Mouse (Mus musculus) ES-CJ7 (cell line): ENCODE measurements at regions not wholly inside any gene's neighbourhood (a gene's known extent, or its start where the extent isn't known, plus 50 kb on each side); places are given as distances from the start of the nearest gene placed in this dataset.

Source experiments
- DNase-seq: peaks from one replicate; pipeline ENCODE4 v3.0.0; 2011; ENCODE audit warnings: low read depth, low spot score

GRCm38 (mm10) chr16:93193263-93193662 is 367.3 kb upstream of the Runx1 start:
- no peak for DNase-seq

GRCm38 (mm10) chr16:93192651-93193173 is 366.8 kb upstream of the Runx1 start:
- DNase-seq = no peak

GRCm38 (mm10) chr16:93191174-93191573 is 365.2 kb upstream of the Runx1 start:
- no peak for DNase-seq

- DNase-seq = no peak
Observed at GRCm38 (mm10) chr16:93190301-93190700, 364.4 kb upstream of the Runx1 start.

- no peak for DNase-seq
Observed at GRCm38 (mm10) chr16:93189875-93190274, 363.9 kb upstream of the Runx1 start.

- no peak for DNase-seq
Observed at GRCm38 (mm10) chr16:93189412-93189811, 363.5 kb upstream of the Runx1 start.

- no peak for DNase-seq
Observed at GRCm38 (mm10) chr16:93186554-93186953, 360.6 kb upstream of the Runx1 start.

- DNase-seq = no peak
Observed at GRCm38 (mm10) chr16:93182656-93183055, 356.7 kb upstream of the Runx1 start.

GRCm38 (mm10) chr16:93181497-93181896 is 355.5 kb upstream of the Runx1 start:
- DNase-seq = no peak

- DNase-seq = no peak
Observed at GRCm38 (mm10) chr16:93180213-93180612, 354.3 kb upstream of the Runx1 start.

- DNase-seq = no peak
Observed at GRCm38 (mm10) chr16:93166667-93167066, 340.7 kb upstream of the Runx1 start.

- peak; percentile 39 for DNase-seq
Observed at GRCm38 (mm10) chr16:93158526-93159226, 332.7 kb upstream of the Runx1 start.

GRCm38 (mm10) chr16:93153545-93154329 is 327.8 kb upstream of the Runx1 start:
- no peak for DNase-seq

GRCm38 (mm10) chr16:93152765-93153489 is 327.0 kb upstream of the Runx1 start:
- DNase-seq = no peak

GRCm38 (mm10) chr16:93152057-93152456 is 326.1 kb upstream of the Runx1 start:
- DNase-seq = no peak

GRCm38 (mm10) chr16:93151652-93152051 is 325.7 kb upstream of the Runx1 start:
- no peak for DNase-seq

- DNase-seq = no peak
Observed at GRCm38 (mm10) chr16:93150451-93150850, 324.5 kb upstream of the Runx1 start.

GRCm38 (mm10) chr16:93147525-93148222 is 321.7 kb upstream of the Runx1 start:
- no peak for DNase-seq

GRCm38 (mm10) chr16:93146812-93147211 is 320.9 kb upstream of the Runx1 start:
- DNase-seq = no peak

GRCm38 (mm10) chr16:93145617-93146016 is 319.7 kb upstream of the Runx1 start:
- DNase-seq = no peak

- no peak for DNase-seq
Observed at GRCm38 (mm10) chr16:93144033-93144432, 318.1 kb upstream of the Runx1 start.

- no peak for DNase-seq
Observed at GRCm38 (mm10) chr16:93143164-93143563, 317.2 kb upstream of the Runx1 start.
